Mouse (Mus musculus) bone marrow macrophage, adult 2 months (primary cell): ENCODE measurements around the gene Hcn1.

Experiments used
- CTCF ChIP-seq: IDR thresholded peaks from 2 replicates; pipeline ENCODE4 v1.5.1; 2012; ENCODE audit warnings: low read depth, mild to moderate bottlenecking, low read length, moderate library complexity
- POLR2A ChIP-seq: IDR thresholded peaks from 2 replicates; pipeline ENCODE4 v1.6.1; 2012; ENCODE audit warnings: mild to moderate bottlenecking, low read depth, low read length, borderline replicate concordance

DNA sequence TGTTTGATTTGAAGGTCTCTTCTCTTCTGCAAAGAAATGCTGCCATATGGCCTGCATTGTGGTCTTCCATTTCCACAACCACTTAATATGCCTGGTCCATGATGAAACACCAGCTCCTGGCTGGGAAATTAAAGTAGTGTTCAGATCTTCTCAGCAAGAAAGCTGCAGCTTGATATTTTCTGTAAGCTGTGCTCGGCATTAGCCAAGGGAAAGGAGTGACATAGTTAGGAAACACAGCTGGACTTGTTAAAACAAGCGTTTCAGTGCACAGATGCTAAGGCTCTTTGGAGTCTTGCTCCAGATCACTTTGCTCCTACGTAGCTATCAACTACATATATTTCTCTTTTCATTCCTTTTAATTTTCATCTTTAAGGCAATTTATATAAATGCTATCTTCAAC is 344.7 kb downstream of the Hcn1 start:
- TF ChIP-seq POLR2A: no peak
- no peak for TF ChIP-seq CTCF
